Mouse (Mus musculus) hindlimb bud, embryonic 11.5 days (tissue): ENCODE results near the gene Vmn1r192.
"Not testable (repeated sequence)": the region's sequence is repeated elsewhere in the genome, so short reads cannot be mapped to it uniquely, and the experiment has no call there.

Experiments
- DNase-seq: peaks from one replicate; pipeline ENCODE4 v3.0.0-alpha.2; 2012; ENCODE audit warnings: low read depth, low spot score; ENCODE audit errors: extremely low spot score

The Vmn1r192 gene

GRCm38 (mm10) chr13:22191041-22191440 lies at the start of gene Vmn1r192:
Vmn1r192 (minus strand) TSS chr13:22191141.
- no peak for DNase-seq

GRCm38 (mm10) chr13:22223060-22223459 lies 32.1 kb upstream of the Vmn1r192 start, which contains the start of gene Vmn1r193:
Vmn1r193 (minus strand) TSS chr13:22223160.
- not testable (repeated sequence) for DNase-seq

DNA sequence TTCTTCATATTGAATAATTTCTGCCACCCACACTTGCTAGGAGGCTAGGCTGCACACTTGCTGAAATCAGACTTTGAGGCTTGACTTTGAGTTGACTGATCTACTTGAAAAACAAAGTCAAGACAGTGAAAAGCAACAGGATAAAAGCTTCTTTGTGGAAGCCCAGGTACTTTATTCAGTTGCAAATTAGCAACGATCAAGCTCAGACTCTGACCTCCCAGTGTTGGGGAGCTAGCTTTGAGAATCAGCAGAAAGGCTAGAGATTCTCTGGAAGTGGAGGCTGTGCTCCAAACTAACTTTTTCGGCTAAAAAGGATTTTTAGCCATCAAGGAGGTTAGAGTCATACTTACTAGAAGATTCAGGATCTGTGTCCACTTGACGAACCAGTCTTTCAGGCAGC lies 1.8 kb upstream of the Vmn1r192 start:
- not testable (repeated sequence) for DNase-seq

DNA sequence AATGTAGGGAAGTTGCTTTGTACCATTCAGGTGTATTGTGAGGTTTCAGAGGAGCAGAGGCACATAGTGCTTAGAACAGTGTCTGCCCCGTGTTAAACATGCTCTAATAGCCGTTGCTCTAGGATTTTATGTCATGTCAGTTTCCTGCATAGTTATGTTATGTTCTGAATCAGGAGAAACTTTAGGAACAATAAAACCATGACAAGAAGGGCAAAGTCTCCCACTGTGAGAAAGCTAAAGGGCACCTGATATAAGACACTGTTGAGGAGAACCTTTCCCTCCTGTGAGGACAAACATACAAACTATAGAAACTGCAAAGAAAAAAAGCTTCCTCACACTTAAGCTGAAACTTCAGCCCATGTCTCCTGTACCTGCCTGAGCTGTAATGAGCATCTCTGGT lies 556 bp downstream of the Vmn1r192 start:
- DNase-seq, result no peak

DNA sequence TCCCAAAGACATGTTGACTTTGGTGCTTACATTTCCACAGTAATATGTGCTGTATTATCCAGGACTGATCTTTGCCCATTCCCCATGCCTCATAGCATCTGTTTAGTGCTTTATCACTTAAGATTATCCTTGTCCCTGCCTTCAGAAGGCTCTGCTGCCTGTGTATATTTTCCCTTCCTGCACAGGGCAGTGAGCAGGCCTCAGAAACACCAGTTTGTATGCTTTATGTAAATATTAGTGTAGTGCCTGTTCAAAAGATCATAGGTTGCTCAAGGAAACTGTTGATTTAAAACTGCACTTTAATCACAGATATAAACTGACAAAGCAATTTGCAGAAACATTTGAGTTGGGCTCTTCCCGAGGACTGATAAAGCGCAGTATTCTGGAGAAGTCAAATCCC lies 1.6 kb downstream of the Vmn1r192 start:
- no peak for DNase-seq

DNA sequence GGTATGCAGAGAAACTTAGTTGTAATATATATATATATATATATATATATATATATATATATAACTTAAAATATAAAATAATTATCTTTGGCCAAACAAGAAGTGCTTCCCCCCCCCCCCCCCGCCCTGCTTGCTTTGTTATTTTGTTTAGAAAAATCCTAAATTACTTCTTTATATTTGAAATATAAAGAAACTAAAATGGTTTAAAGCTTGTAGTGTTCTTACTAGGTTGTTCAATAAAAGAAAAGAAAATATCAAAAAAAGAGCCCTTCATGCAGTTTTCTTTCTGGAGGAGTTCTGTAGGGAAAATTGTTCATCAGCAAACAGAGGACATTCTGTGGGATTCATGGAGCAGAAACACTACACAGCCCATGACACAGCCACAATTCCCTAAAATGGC lies 7.1 kb downstream of the Vmn1r192 start, which contains the start of gene Vmn1r191:
Gene Vmn1r191, minus strand, starts transcription at position 101 of the 400 bp plus-strand sequence.
- no peak for DNase-seq

DNA sequence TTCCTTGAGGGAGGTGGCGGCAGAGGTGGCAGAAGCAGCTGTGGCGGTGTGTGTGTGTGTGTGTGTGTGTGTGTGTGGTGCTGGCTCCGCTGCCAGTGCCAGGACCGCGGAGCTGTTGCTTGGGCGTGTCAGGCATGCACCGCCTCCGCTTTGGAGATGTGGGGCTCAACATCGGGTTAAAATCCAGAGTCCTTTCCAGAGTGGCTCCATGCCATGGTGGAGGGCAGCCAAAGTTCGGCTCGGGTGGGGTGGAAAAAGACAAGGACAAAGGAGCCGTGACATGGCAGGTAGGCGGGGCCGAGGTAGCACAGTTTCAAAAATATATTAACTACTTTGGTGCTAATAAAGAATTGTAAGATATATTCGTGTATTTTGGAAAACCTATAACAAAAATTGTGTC lies 22.5 kb downstream of the Vmn1r192 start:
- DNase-seq, result no peak

GRCm38 (mm10) chr13:22136495-22137293 lies 54.2 kb downstream of the Vmn1r192 start:
- not testable (repeated sequence) for DNase-seq
